Comparison of ENCODE assay signal across 18 mouse cellular contexts in the genomic region with DNA sequence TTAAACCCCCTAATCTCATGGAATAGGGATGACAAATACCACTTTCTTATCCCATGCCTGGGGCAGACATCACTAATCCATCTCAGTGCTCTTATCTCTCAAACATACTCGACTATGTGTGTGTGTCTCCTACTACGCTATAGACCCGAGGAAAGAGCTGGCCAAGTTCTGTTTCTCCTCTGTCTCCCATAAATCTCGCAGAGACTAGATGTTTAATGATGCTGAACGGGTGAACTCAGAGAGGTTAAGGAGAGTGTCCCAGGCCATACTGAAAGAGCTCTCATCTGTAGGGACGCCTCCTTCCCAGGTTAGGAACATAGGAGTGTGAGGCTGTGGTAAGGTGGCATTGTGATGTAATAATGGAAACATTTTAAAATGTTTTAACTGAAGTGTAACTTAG.
"Had no signal": no experiment of that assay in that cellular context is flagged by ENCODE, and none has a peak within 500 bp of the region (broad histone marks: within the 10 kb centered on the region; RNA-seq: fewer than 3 reads in every experiment).

No protein-coding gene starts in this region.

- H3K27ac ChIP-seq: lung, embryonic 15.5 days; macrophage; midbrain, embryonic 13.5 days; midbrain, embryonic 15.5 days; neural tube, embryonic 12.5 days; stomach, embryonic 15.5 days; stomach, postnatal 0 days had no signal

- DNase-seq: liver, postnatal 0 days; lung, adult 2 months; lung, postnatal 14 days; lung, postnatal 36 days; right cerebral cortex, postnatal 14 days; thymus, adult 2 months; thymus, postnatal 25 days; thymus, postnatal 4 days had no signal

- ATAC-seq: liver, postnatal 0 days; lung, postnatal 0 days; midbrain, embryonic 13.5 days; midbrain, embryonic 15.5 days had no signal

- H3K9me3 ChIP-seq: lung, embryonic 15.5 days; megakaryocyte, embryonic 14.5 days; midbrain, embryonic 13.5 days; midbrain, embryonic 15.5 days; neural tube, embryonic 12.5 days; stomach, embryonic 15.5 days had no signal

- H3K4me2 ChIP-seq: lung, embryonic 15.5 days; midbrain, embryonic 11.5 days; midbrain, embryonic 13.5 days; midbrain, embryonic 15.5 days; neural tube, embryonic 12.5 days; stomach, embryonic 15.5 days had no signal

- H3K27me3 ChIP-seq: megakaryocyte, embryonic 14.5 days; stomach, embryonic 15.5 days had no signal

- H3K9ac ChIP-seq: liver, postnatal 0 days; lung, embryonic 15.5 days; midbrain, embryonic 13.5 days; midbrain, embryonic 15.5 days; neural tube, embryonic 12.5 days; stomach, embryonic 15.5 days had no signal

- H3K36me3 ChIP-seq: lung, embryonic 15.5 days; midbrain, embryonic 13.5 days; midbrain, embryonic 15.5 days; neural tube, embryonic 12.5 days; stomach, embryonic 15.5 days had no signal

- H3K4me3 ChIP-seq: lung, embryonic 15.5 days; megakaryocyte, embryonic 14.5 days; midbrain, embryonic 13.5 days; midbrain, embryonic 15.5 days; neural tube, embryonic 12.5 days; stomach, embryonic 15.5 days had no signal

- H3K4me1 ChIP-seq: stomach, embryonic 15.5 days had no signal
